Mouse (Mus musculus): ENCODE data around the gene Abcb10. TPM values are rescaled to one million over a fixed set of nuclear protein-coding genes. Genes with fewer than 3 reads are reported as not detected.

Gene Abcb10
- total RNA-seq, 2 experiments from 2014 or later: 43.3 to 52.1 TPM

Small RNA genes within 50 kb of the gene (microRNA-seq; reads per million reads assigned to microRNA genes)
- gene Mir1967: 0 reads per million in 2 experiments

Other genes starting within 250 kb of the Abcb10 start
- gene Rab4a, start 177.1 kb downstream of the Abcb10 start, total RNA-seq (2021): 1 to 10 TPM; 8.6 to 8.9 TPM
- under 1 TPM; 0.57 to 0.93 TPM for gene Ccsap, start 122.9 kb downstream of the Abcb10 start, total RNA-seq (2021)
- gene Acta1, start 88.4 kb downstream of the Abcb10 start, total RNA-seq (2021): 100 to 1,000 TPM; 385 to 423 TPM
- gene Nup133, start 33.9 kb downstream of the Abcb10 start, total RNA-seq (2021): 10 to 100 TPM; 10.9 to 11.0 TPM
- gene Taf5l, start 38.3 kb upstream of the Abcb10 start, total RNA-seq (2021): 10 to 100 TPM; 12.1 to 13.5 TPM
- 1 to 10 TPM; 6.7 to 7.2 TPM for gene Urb2, start 38.4 kb upstream of the Abcb10 start, total RNA-seq (2021)
- gene Galnt2, start 248.3 kb upstream of the Abcb10 start, total RNA-seq (2021): 10 to 100 TPM; 38.2 to 38.7 TPM

Measured in heart, adult 18-20 months (tissue).